Mouse (Mus musculus): ENCODE results near the gene Kdf1.
A peak's percentile ranks its signal among the peaks of the same experiment; 100 is the strongest.

Kdf1 gene

GRCm38 (mm10) chr4:133553448-133554330 is 34.9 kb downstream of the Kdf1 start:
- DNase-seq (ENCODE audit: low spot score): no peak

- DNase-seq (ENCODE audit: low spot score): peak; percentile 89
These were observed 38.4 kb downstream of the Kdf1 start for GRCm38 (mm10) chr4:133557041-133557717.

DNA sequence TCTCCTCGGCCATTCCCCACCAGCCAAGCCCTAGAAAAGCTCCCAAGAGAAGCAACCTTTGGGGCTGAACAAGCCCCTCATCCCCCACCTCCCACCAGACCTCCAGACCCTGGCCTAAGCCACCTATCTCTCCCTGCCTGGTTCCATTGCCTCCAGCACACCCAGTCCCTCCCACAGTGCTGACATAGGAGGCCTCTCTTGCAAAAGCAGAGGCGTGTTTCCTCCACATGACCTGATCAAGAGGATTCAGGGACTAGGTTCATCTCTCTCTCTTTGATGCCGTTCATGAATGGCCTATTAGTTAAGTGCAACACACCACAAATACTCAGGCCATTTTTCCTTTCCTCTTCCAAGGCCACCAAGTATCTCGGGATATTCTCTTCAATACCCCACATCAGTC is 41.1 kb downstream of the Kdf1 start:
- DNase-seq (ENCODE audit: low spot score): no peak

DNA sequence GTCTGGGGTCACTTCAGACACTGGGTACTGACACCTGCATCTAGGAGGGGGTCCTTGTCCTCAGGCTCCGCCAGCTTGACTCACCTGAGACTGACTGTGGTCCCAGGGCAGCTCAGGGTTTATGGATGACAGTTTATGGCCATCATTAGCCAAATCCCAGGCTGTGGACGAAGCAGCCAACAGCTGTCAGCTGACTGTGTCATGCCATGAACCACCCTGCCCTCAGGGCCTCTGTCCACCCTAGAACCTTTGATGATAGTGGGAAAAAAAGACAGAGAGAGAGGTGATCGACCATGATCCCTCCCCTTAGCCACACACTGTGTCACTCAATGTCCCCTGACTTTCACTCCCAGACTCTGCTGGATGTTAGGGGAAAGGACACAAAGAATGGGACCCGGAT is 42.9 kb downstream of the Kdf1 start:
- DNase-seq (ENCODE audit: low spot score): no peak

DNA sequence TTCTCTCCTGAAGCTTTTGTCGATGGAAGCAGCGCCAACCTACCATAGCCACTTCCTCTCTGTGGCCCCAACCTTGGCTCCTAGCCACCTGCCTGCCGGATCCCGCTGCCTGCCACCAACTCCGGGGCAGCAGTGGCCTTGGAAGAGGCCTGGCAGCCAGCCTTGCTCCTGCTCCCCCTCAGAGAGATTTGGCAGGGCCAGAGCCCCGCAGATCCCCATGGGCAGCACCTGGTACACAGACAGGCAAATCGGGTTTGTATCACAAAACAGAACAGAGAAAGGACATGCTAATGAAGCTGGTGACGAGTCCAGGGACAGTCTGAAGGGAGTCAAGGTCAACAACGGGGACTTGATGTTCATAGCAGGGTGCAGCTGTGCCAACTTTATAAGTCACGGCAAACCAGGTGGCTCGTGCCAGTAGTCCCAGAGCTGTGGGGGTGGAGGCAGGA is 44.4 kb downstream of the Kdf1 start:
- no peak for DNase-seq (ENCODE audit: low spot score)

DNA sequence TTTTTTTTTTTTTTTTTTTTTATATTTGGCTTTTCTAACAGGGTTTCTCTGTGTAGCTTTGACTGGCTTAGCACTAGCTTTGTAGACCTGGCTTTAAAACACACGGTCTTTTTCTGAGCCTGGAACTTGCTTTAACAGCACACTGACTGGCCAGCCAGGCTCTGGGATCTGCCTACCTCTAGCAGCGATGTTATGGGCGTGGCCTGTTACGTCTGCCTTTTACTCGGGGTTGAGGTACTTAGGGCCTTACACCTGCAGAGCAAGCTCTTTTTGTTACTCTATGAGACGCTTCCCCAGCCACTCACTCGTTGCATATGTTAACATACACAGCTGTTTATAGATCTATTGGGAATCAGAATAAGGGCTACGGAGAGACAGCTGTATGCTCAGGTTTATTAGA is 48.5 kb downstream of the Kdf1 start:
- no peak for DNase-seq (ENCODE audit: low spot score)

- DNase-seq (ENCODE audit: low spot score): peak; percentile 39
These were observed 50.7 kb downstream of the Kdf1 start for GRCm38 (mm10) chr4:133569291-133570065.

DNA sequence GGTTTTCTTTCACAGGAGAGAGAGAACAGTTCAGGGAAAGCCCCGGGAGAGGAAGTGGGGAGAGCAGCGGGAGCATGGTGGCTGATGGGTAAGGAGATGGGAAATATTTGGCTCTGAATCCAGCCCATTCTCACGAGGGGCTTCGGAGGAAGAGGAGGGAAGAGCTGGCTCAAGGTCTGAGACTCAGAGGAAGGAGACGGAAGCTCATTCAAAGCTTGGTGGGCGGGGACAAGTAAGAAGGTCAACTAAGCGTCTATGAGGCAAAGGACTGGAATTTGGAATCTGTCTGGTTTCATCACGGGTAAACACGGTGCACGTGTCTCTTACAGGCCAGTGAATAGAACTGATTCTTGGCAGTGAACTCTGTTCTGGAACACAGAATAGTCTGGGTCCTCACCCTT is 51.3 kb downstream of the Kdf1 start:
- peak; percentile 85 for DNase-seq (ENCODE audit: low spot score)

DNA sequence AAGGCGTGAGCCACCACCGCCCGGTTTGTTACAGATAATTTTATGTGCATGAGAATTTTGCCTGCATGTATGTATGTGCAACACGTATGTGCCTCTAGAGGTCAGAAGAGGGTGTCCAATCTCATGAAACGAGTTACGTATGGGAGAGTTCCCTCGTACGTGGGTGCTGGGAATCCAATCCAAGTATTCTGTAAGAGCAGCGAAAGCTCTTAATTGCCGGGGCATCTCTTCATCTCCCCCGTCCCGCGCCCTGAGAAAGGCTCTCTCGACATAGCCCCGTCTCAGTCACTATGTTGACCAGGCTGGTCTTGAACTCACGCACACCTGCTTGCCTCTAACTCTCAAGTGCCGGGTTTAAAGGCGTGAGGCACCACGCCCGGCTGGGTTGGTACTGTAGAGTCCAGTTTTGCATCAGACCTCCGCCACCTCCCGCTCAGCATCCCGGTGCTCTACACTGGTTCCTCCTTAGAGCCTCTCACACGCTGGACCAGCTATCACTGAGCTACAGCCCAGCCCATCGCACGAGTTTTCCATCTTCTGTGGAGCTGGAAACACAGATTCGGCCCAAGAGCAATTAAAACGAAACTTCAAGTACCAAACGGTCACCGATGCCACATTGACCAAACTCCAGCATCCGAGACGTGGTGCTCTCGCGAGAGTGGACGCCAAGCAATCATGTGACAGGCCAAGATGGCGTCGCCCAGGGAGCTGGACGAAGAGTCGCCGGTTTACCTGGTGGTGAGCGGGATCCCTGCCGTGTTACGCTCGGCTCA is 55.5 kb downstream of the Kdf1 start, which contains the start of gene Gpatch3:
Gpatch3 (plus strand) TSS at position 676 of the 773 bp plus-strand sequence.
- DNase-seq (ENCODE audit: low spot score): peak; percentile 89

GRCm38 (mm10) chr4:133574843-133575202 is 56.1 kb downstream of the Kdf1 start:
- no peak for DNase-seq (ENCODE audit: low spot score)

- no peak for DNase-seq (ENCODE audit: low spot score)
These were observed 59.2 kb downstream of the Kdf1 start for GRCm38 (mm10) chr4:133577983-133578382.

All from yolk sac, embryonic 10.5 days (tissue).